Mouse (Mus musculus) MEL (cell line): ENCODE data around the gene Tlk1. TPM values are rescaled to one million over a fixed set of nuclear protein-coding genes. Genes with fewer than 3 reads are reported as not detected.

Experiments
- DNase-seq: peaks from one replicate; pipeline ENCODE4 v3.0.0; 2011; ENCODE audit warnings: low read depth, low spot score
- H3K27ac ChIP-seq: 2 replicates; pipeline ENCODE4 v1.5.1; 2012; ENCODE audit warnings: low read depth, mild to moderate bottlenecking, control low read depth, low read length, moderate library complexity; ENCODE audit not compliant: control insufficient read depth
- H3K27me3 ChIP-seq, 2 experiments: fragments of 150-350 bp in 1 of 2; sonication (generic) in 1 of 2; 2 replicates each; pipeline ENCODE4 v1.6.1; 2012; ENCODE audit warnings: low read length in 2 of 2, mild to moderate bottlenecking in 2 of 2, improper control_type of control experiment in 1 of 2, moderate library complexity in 1 of 2; ENCODE audit not compliant: insufficient read depth in 2 of 2, control insufficient read depth in 1 of 2
- H3K36me3 ChIP-seq, 2 experiments: 2 replicates each; pipeline ENCODE4 v1.6.1; 2012 to 2014; ENCODE audit warnings: low read length in 2 of 2, improper control_type of control experiment in 1 of 2, inconsistent platforms in 1 of 2, mild to moderate bottlenecking in 1 of 2; ENCODE audit not compliant: insufficient read depth in 2 of 2, control insufficient read depth in 1 of 2
- H3K4me1 ChIP-seq, 2 experiments: fragments of 150-350 bp in 1 of 2; sonication (generic) in 1 of 2; 2 replicates each; pipeline ENCODE4 v1.6.1; 2012; ENCODE audit warnings: low read length in 2 of 2, improper control_type of control experiment in 1 of 2, mild to moderate bottlenecking in 1 of 2; ENCODE audit not compliant: insufficient read depth in 2 of 2, control insufficient read depth in 1 of 2
- H3K4me3 ChIP-seq, 2 experiments: fragments of 150-350 bp in 1 of 2; sonication (generic) in 1 of 2; 2 replicates each; pipeline ENCODE4 v1.5.1; 2012; ENCODE audit warnings: low read depth in 2 of 2, low read length in 2 of 2, mild to moderate bottlenecking in 2 of 2, moderate library complexity in 2 of 2, control low read depth in 1 of 2, improper control_type of control experiment in 1 of 2; ENCODE audit not compliant: control insufficient read depth in 1 of 2, insufficient read depth in 1 of 2
- H3K79me2 ChIP-seq: 2 replicates; pipeline ENCODE4 v1.6.1; 2012; ENCODE audit warnings: mild to moderate bottlenecking, low read length, moderate library complexity; ENCODE audit not compliant: control insufficient read depth, poor library complexity, insufficient read depth
- H3K9ac ChIP-seq: 2 replicates; pipeline ENCODE4 v1.6.1; 2012; ENCODE audit warnings: low read depth, mild to moderate bottlenecking, control low read depth, low read length, moderate library complexity; ENCODE audit not compliant: control insufficient read depth, poor library complexity, severe bottlenecking
- H3K9me3 ChIP-seq: fragments of 150-350 bp; sonication (generic); replicated peaks from 2 replicates; pipeline ENCODE4 v1.6.1; 2012; ENCODE audit warnings: mild to moderate bottlenecking, low read length, improper control_type of control experiment, moderate library complexity; ENCODE audit not compliant: insufficient read depth
- BHLHE40 ChIP-seq: IDR thresholded peaks from 2 replicates; pipeline ENCODE4 v1.6.1; 2012; ENCODE audit warnings: low read depth, mild to moderate bottlenecking, inconsistent platforms, low read length, improper control_type of control experiment, borderline replicate concordance
- CHD2 ChIP-seq: IDR thresholded peaks from 2 replicates; pipeline ENCODE4 v1.6.1; 2011; ENCODE audit warnings: low read length, improper control_type of control experiment
- CTCF ChIP-seq, 3 experiments: IDR thresholded peaks in 2 of 3; conservative IDR thresholded peaks in 1 of 3; 2 replicates each; pipeline ENCODE4 v1.5.1; 2011 to 2012; ENCODE audit warnings: low read length in 3 of 3, low read depth in 2 of 3, mild to moderate bottlenecking in 2 of 3, improper control_type of control experiment in 1 of 3, inconsistent platforms in 1 of 3, mixed read lengths in 1 of 3, moderate library complexity in 1 of 3; ENCODE audit not compliant: control insufficient read depth in 1 of 3, insufficient read depth in 1 of 3, poor library complexity in 1 of 3, severe bottlenecking in 1 of 3
- E2F4 ChIP-seq: IDR thresholded peaks from 2 replicates; pipeline ENCODE4 v1.6.1; 2011; ENCODE audit warnings: low read depth, low read length, improper control_type of control experiment, borderline replicate concordance
- EP300 ChIP-seq, 2 experiments: IDR thresholded peaks; 2 replicates each; pipeline ENCODE4 v1.6.1; 2011; ENCODE audit warnings: improper control_type of control experiment in 2 of 2, low read length in 2 of 2, low read depth in 1 of 2, mild to moderate bottlenecking in 1 of 2
- GABPA ChIP-seq: IDR thresholded peaks from 2 replicates; pipeline ENCODE4 v1.6.1; 2012; ENCODE audit warnings: low read depth, mild to moderate bottlenecking, inconsistent platforms, low read length, improper control_type of control experiment, moderate library complexity
- MAFK ChIP-seq: IDR thresholded peaks from 2 replicates; pipeline ENCODE4 v1.6.1; 2011; ENCODE audit warnings: low read depth, mild to moderate bottlenecking, low read length, improper control_type of control experiment, borderline replicate concordance
- MAX ChIP-seq: IDR thresholded peaks from 2 replicates; pipeline ENCODE4 v1.6.1; 2011; ENCODE audit warnings: low read length, improper control_type of control experiment
- MEF2A ChIP-seq: IDR thresholded peaks from 2 replicates; pipeline ENCODE4 v1.6.1; 2014; ENCODE audit warnings: low read depth, mild to moderate bottlenecking, inconsistent platforms, low read length, improper control_type of control experiment; ENCODE audit not compliant: poor library complexity, insufficient replicate concordance, severe bottlenecking; ENCODE audit errors: extremely low read depth
- MXI1 ChIP-seq: IDR thresholded peaks from 2 replicates; pipeline ENCODE4 v1.6.1; 2011; ENCODE audit warnings: mild to moderate bottlenecking, low read depth, low read length, improper control_type of control experiment
- MYC ChIP-seq: IDR thresholded peaks from 2 replicates; pipeline ENCODE4 v1.6.1; 2011; ENCODE audit warnings: low read depth, mild to moderate bottlenecking, low read length, improper control_type of control experiment, moderate library complexity
- NELFE ChIP-seq: IDR thresholded peaks from 2 replicates; pipeline ENCODE4 v1.6.1; 2011; ENCODE audit warnings: low read depth, low read length, improper control_type of control experiment
- NRF1 ChIP-seq: IDR thresholded peaks from 2 replicates; pipeline ENCODE4 v1.6.1; 2014; ENCODE audit warnings: low read depth, mild to moderate bottlenecking, inconsistent platforms, low read length, improper control_type of control experiment, moderate library complexity; ENCODE audit not compliant: poor library complexity, insufficient read depth, severe bottlenecking
- POLR2A ChIP-seq, 2 experiments: IDR thresholded peaks; 2 replicates each; pipeline ENCODE4 v1.6.1; 2011 to 2012; ENCODE audit warnings: low read length in 2 of 2, mild to moderate bottlenecking in 2 of 2, control low read depth in 1 of 2, improper control_type of control experiment in 1 of 2, low read depth in 1 of 2, moderate library complexity in 1 of 2; ENCODE audit not compliant: control insufficient read depth in 1 of 2, insufficient read depth in 1 of 2, poor library complexity in 1 of 2
- POLR2AphosphoS5 ChIP-seq: IDR thresholded peaks from 2 replicates; pipeline ENCODE4 v1.6.1; 2012; ENCODE audit warnings: low read depth, borderline replicate concordance, mild to moderate bottlenecking, inconsistent platforms, low read length, moderate library complexity, mixed read lengths
- SMC3 ChIP-seq: IDR thresholded peaks from 2 replicates; pipeline ENCODE4 v1.6.1; 2011; ENCODE audit warnings: low read depth, low read length, improper control_type of control experiment
- TAL1 ChIP-seq: IDR thresholded peaks from 2 replicates; pipeline ENCODE4 v1.6.1; 2012; ENCODE audit warnings: mild to moderate bottlenecking, inconsistent platforms, low read length, moderate library complexity, mixed read lengths
- TBP ChIP-seq: IDR thresholded peaks from 2 replicates; pipeline ENCODE4 v1.8.0; 2011; ENCODE audit warnings: low read depth, low read length, improper control_type of control experiment
- TCF12 ChIP-seq: IDR thresholded peaks from 2 replicates; pipeline ENCODE4 v1.6.1; 2014; ENCODE audit warnings: low read depth, mild to moderate bottlenecking, inconsistent platforms, low read length, improper control_type of control experiment, moderate library complexity
- UBTF ChIP-seq: IDR thresholded peaks from 2 replicates; pipeline ENCODE4 v1.6.1; 2012; ENCODE audit warnings: low read depth, mild to moderate bottlenecking, inconsistent platforms, low read length, improper control_type of control experiment, moderate library complexity, borderline replicate concordance; ENCODE audit not compliant: insufficient read depth
- USF2 ChIP-seq, 2 experiments: IDR thresholded peaks; 2 replicates each; pipeline ENCODE4 v1.6.1; 2011 to 2012; ENCODE audit warnings: improper control_type of control experiment in 2 of 2, low read length in 2 of 2, borderline replicate concordance in 1 of 2, inconsistent platforms in 1 of 2, low read depth in 1 of 2, mild to moderate bottlenecking in 1 of 2; ENCODE audit not compliant: insufficient read depth in 1 of 2
- ZKSCAN1 ChIP-seq: IDR thresholded peaks from 2 replicates; pipeline ENCODE4 v1.6.1; 2012; ENCODE audit warnings: low read depth, mild to moderate bottlenecking, inconsistent platforms, low read length, improper control_type of control experiment, moderate library complexity
- ZMIZ1 ChIP-seq: IDR thresholded peaks from 2 replicates; pipeline ENCODE4 v1.6.1; 2012; ENCODE audit warnings: low read depth, mild to moderate bottlenecking, inconsistent platforms, low read length, improper control_type of control experiment, moderate library complexity
- ZNF384 ChIP-seq: IDR thresholded peaks from 2 replicates; pipeline ENCODE4 v1.6.1; 2012; ENCODE audit warnings: low read depth, mild to moderate bottlenecking, inconsistent platforms, low read length, improper control_type of control experiment
- polyA plus RNA-seq, 2 experiments: library from polyadenylated mRNA; stranded (reverse) in 1 of 2; unstranded in 1 of 2; fragments of >175 nt in 1 of 2; fragments of >200 nt in 1 of 2; gene quantifications; 2 replicates each; pipeline versions ENCODE4 v1.2.1 to v1.2.4; 2012; ENCODE audit warnings: low replicate concordance in 2 of 2, low read depth in 1 of 2; ENCODE audit not compliant: insufficient read length in 2 of 2, insufficient read depth in 1 of 2, missing spikeins in 1 of 2
- total RNA-seq: library from RNA; depleted of rRNA; stranded (reverse); fragments of 300-350 nt; gene quantifications from 2 replicates; pipeline ENCODE4 v1.2.3, GENCODE M21; 2012

Gene Tlk1
- total and polyA plus RNA-seq, 3 experiments, result 20.5 to 57.0 (median 56.6) TPM

- Histone ChIP-seq H3K9ac (no peak overlapping the region), H3K27ac (no peak overlapping the region), H3K27me3 (no peaks in the 10 kb centered on the region), H3K4me1 (no peaks in the 10 kb centered on the region), H3K36me3 (peaks cover 0 to 37% of the 10 kb centered on the region in 2 experiments; a peak in 2 of 4 replicates), H3K79me2 (no peaks in the 10 kb centered on the region), H3K4me3 (no peak overlapping the region), H3K9me3 (no peaks in the 10 kb centered on the region)
- no peak for DNase-seq
- TF ChIP-seq CTCF (IDR thresholded peaks at IDR 0.05 in 2 of 3, conservative IDR thresholded peaks at IDR 0.05 in 1 of 3; ENCODE audit: control insufficient read depth in 1 of 3, insufficient read depth in 1 of 3, low read depth in 2 of 3, low read length in 3 of 3, poor library complexity in 1 of 3, severe bottlenecking in 1 of 3) (no peak), TAL1 (no peak), BHLHE40 (no peak), ZKSCAN1 (no peak), TCF12 (no peak), NRF1 (no peak), POLR2AphosphoS5 (no peak), MAFK (no peak), SMC3 (no peak), TBP (no peak), E2F4 (no peak), MEF2A (no peak), NELFE (no peak), USF2 (IDR thresholded peaks at IDR 0.05; ENCODE audit: borderline replicate concordance in 1 of 2, insufficient read depth in 1 of 2, low read depth in 1 of 2, low read length in 2 of 2) (no peak), ZNF384 (no peak), EP300 (IDR thresholded peaks at IDR 0.05; ENCODE audit: low read depth in 1 of 2, low read length in 2 of 2) (no peak), MYC (no peak), CHD2 (no peak)
Observed at GRCm38 (mm10) chr2:70752149-70752548, 73.4 kb downstream of the Tlk1 start.

- no peak overlapping the region for H3K27ac ChIP-seq
- peaks cover 0 to 39% of the 10 kb centered on the region in 2 experiments; a peak in 2 of 4 replicates for H3K36me3 ChIP-seq
- H3K9ac ChIP-seq, result no peak overlapping the region
- no peaks in the 10 kb centered on the region for H3K9me3 ChIP-seq
- no peak overlapping the region for H3K4me3 ChIP-seq
- no peak for DNase-seq
- no peaks in the 10 kb centered on the region for H3K27me3 ChIP-seq
- TF ChIP-seq TAL1 (no peak), GABPA (no peak), CTCF (IDR thresholded peaks at IDR 0.05 in 2 of 3, conservative IDR thresholded peaks at IDR 0.05 in 1 of 3; ENCODE audit: control insufficient read depth in 1 of 3, insufficient read depth in 1 of 3, low read depth in 2 of 3, low read length in 3 of 3, poor library complexity in 1 of 3, severe bottlenecking in 1 of 3) (no peak), BHLHE40 (no peak), MXI1 (no peak), MAX (no peak), MYC (no peak), ZMIZ1 (no peak), POLR2A (IDR thresholded peaks at IDR 0.05; ENCODE audit: control insufficient read depth in 1 of 2, insufficient read depth in 1 of 2, low read depth in 1 of 2, low read length in 2 of 2, poor library complexity in 1 of 2) (no peak), E2F4 (no peak), UBTF (no peak)
- H3K4me1 ChIP-seq, result no peaks in the 10 kb centered on the region
- H3K79me2 ChIP-seq, result no peaks in the 10 kb centered on the region
Observed at GRCm38 (mm10) chr2:70751655-70752054, 73.9 kb downstream of the Tlk1 start.
